8 mouse cellular contexts compared by ENCODE assay signal in genomic region chr17:45563216-45563615, GRCm38 (mm10). TPM values are rescaled to one million over a fixed set of nuclear protein-coding genes. Genes with fewer than 3 reads are reported as not detected.
DNase-seq lines count a peak whose midpoint lies in the region; ATAC-seq lines count a peak whose summit lies in the region.

No protein-coding gene starts in this region.

- WGBS in kidney, embryonic 16.5 days: 74% methylated on average over 12 of the region's 12 CpGs
- WGBS in hindbrain, embryonic 11.5 days: 82% methylated on average over 12 of the region's 12 CpGs
- 79% methylated on average over 12 of the region's 12 CpGs for WGBS in midbrain, embryonic 15.5 days

- no peak overlapping the region for H3K9ac ChIP-seq in kidney, embryonic 16.5 days (replicated peaks; ENCODE audit: low read length)
- no peak overlapping the region for H3K9ac ChIP-seq in hindbrain, embryonic 11.5 days (ENCODE audit: low read depth, low read length)
- no peak overlapping the region for H3K9ac ChIP-seq in midbrain, embryonic 15.5 days

- H3K9me3 ChIP-seq in kidney, embryonic 16.5 days (ENCODE audit: low read length): no peaks in the 10 kb centered on the region
- no peaks in the 10 kb centered on the region for H3K9me3 ChIP-seq in hindbrain, embryonic 11.5 days (ENCODE audit: control insufficient read depth, low read length)
- H3K9me3 ChIP-seq in midbrain, embryonic 15.5 days: no peaks in the 10 kb centered on the region

- H3K27ac ChIP-seq in kidney, embryonic 16.5 days (ENCODE audit: low read length): no peak overlapping the region
- 0 out of 2 replicates have a peak overlapping the region, but pooled peaks have one; percentile 80 for H3K27ac ChIP-seq in hindbrain, embryonic 11.5 days (ENCODE audit: low read depth, low read length)
- no peak overlapping the region for H3K27ac ChIP-seq in midbrain, embryonic 15.5 days

- no peak for ATAC-seq in kidney, embryonic 16.5 days (ENCODE audit: low FRiP score, low TSS enrichment)
- no peak for ATAC-seq in hindbrain, embryonic 11.5 days (ENCODE audit: low FRiP score)
- no peak for ATAC-seq in midbrain, embryonic 15.5 days (replicated peaks)

- H3K4me1 ChIP-seq in kidney, embryonic 16.5 days (ENCODE audit: insufficient read depth, low read length): peaks cover 20% of the 10 kb centered on the region
- peaks cover 3% of the 10 kb centered on the region; the same call in 1 of the 2 replicates for H3K4me1 ChIP-seq in hindbrain, embryonic 11.5 days (replicated peaks; ENCODE audit: control insufficient read depth, insufficient read depth, low read length)
- peaks cover 27% of the 10 kb centered on the region for H3K4me1 ChIP-seq in midbrain, embryonic 15.5 days

- H3K4me2 ChIP-seq in kidney, embryonic 16.5 days (replicated peaks; ENCODE audit: low read depth, low read length): no peak overlapping the region
- no peak overlapping the region for H3K4me2 ChIP-seq in hindbrain, embryonic 11.5 days (replicated peaks; ENCODE audit: low read depth, low read length)
- H3K4me2 ChIP-seq in midbrain, embryonic 15.5 days: peak overlapping the region; percentile 93

- H3K36me3 ChIP-seq in kidney, embryonic 16.5 days (ENCODE audit: insufficient read depth, low read length): peaks cover 18% of the 10 kb centered on the region
- no peaks in the 10 kb centered on the region for H3K36me3 ChIP-seq in hindbrain, embryonic 11.5 days (ENCODE audit: control insufficient read depth, insufficient read depth, low read length)
- peaks cover 21% of the 10 kb centered on the region for H3K36me3 ChIP-seq in midbrain, embryonic 15.5 days (replicated peaks)

- H3K27me3 ChIP-seq in kidney, embryonic 16.5 days (ENCODE audit: insufficient read depth, low read length): no peaks in the 10 kb centered on the region
- H3K27me3 ChIP-seq in hindbrain, embryonic 11.5 days (ENCODE audit: control insufficient read depth, insufficient read depth, low read length): no peaks in the 10 kb centered on the region
- no peaks in the 10 kb centered on the region for H3K27me3 ChIP-seq in midbrain, embryonic 15.5 days (replicated peaks)

- DNase-seq in adrenal gland, adult 2 months: peak; percentile 3
- DNase-seq in adrenal gland, postnatal 10 days: no peak
- DNase-seq in kidney, adult 18-20 months: no peak
- DNase-seq in hindbrain, embryonic 11.5 days (ENCODE audit: low spot score): no peak
- DNase-seq in left cerebral cortex, postnatal 25 days (ENCODE audit: low spot score in 2 of 2): no peak
- DNase-seq in layer of hippocampus, adult 9-11 months: no peak

- peak overlapping the region; percentile 80; the same call in 1 of the 2 replicates for H3K4me3 ChIP-seq in kidney, embryonic 16.5 days (ENCODE audit: low read length)
- no peak overlapping the region for H3K4me3 ChIP-seq in hindbrain, embryonic 11.5 days (ENCODE audit: low read depth, low read length)
- 0 out of 2 replicates have a peak overlapping the region, but pooled peaks have one; percentile 89 for H3K4me3 ChIP-seq in midbrain, embryonic 15.5 days

- intact Hi-C loops in left cerebral cortex, postnatal 25 days (cut with DNase I): no loop called here

RNA-seq across cellular contexts. Expression of gene Slc35b2, which starts 0.5 kb away (rescaled TPM):
- total RNA-seq in adrenal gland, adult 2 months (2021): 10 to 100 TPM; 43.6 to 59.7 TPM
- polyA plus RNA-seq in adrenal gland, adult 2 months (2012; rRNA removed): 167 and 198 TPM in 2 replicates
- total RNA-seq in adrenal gland, postnatal 10 days (2021): 10 to 100 TPM; 65.9 TPM
- polyA plus RNA-seq in kidney, embryonic 16.5 days (2015; fragmentation: Nextera tagmentation; extraction: Ambion mirVana): 159 and 170 TPM in 2 replicates
- 89.9 and 91.5 TPM in 2 replicates for polyA plus RNA-seq in hindbrain, embryonic 11.5 days (2014; fragmentation: Nextera tagmentation; extraction: Ambion mirVana)
- 85.5 and 93.4 TPM in 2 replicates for polyA plus RNA-seq in midbrain, embryonic 15.5 days (2015; fragmentation: Nextera tagmentation; extraction: Ambion mirVana)
- 10 to 100 TPM; 30.3 to 32.2 TPM for total RNA-seq in left cerebral cortex, postnatal 25 days (2021)

RNA-seq across cellular contexts. Expression of gene Nfkbie, which starts 7.7 kb away (rescaled TPM):
- 1 to 10 TPM; 3.0 to 5.6 TPM for total RNA-seq in adrenal gland, adult 2 months (2021)
- polyA plus RNA-seq in adrenal gland, adult 2 months (2012; rRNA removed): 5.2 and 6.4 TPM in 2 replicates
- 1 to 10 TPM; 4.4 to 6.2 TPM for total RNA-seq in adrenal gland, postnatal 10 days (2021)
- polyA plus RNA-seq in kidney, embryonic 16.5 days (2015; fragmentation: Nextera tagmentation; extraction: Ambion mirVana): 5.9 and 6.4 TPM in 2 replicates
- 5.6 and 9.0 TPM in 2 replicates for polyA plus RNA-seq in hindbrain, embryonic 11.5 days (2014; fragmentation: Nextera tagmentation; extraction: Ambion mirVana)
- 3.5 and 5.3 TPM in 2 replicates for polyA plus RNA-seq in midbrain, embryonic 15.5 days (2015; fragmentation: Nextera tagmentation; extraction: Ambion mirVana)
- total RNA-seq in left cerebral cortex, postnatal 25 days (2021): 1 to 10 TPM; 1.6 to 2.0 TPM

RNA-seq across cellular contexts. Expression of gene Hsp90ab1, which starts 9.9 kb away (rescaled TPM):
- total RNA-seq in adrenal gland, adult 2 months (2021): 1,000 to 10,000 TPM; 1,973 to 2,851 TPM
- polyA plus RNA-seq in adrenal gland, adult 2 months (2012; rRNA removed): 197 and 291 TPM in 2 replicates
- 1,000 to 10,000 TPM; 1,111 to 1,198 TPM for total RNA-seq in adrenal gland, postnatal 10 days (2021)
- polyA plus RNA-seq in kidney, embryonic 16.5 days (2015; fragmentation: Nextera tagmentation; extraction: Ambion mirVana): 1,922 and 2,030 TPM in 2 replicates
- 1,644 and 1,674 TPM in 2 replicates for polyA plus RNA-seq in hindbrain, embryonic 11.5 days (2014; fragmentation: Nextera tagmentation; extraction: Ambion mirVana)
- polyA plus RNA-seq in midbrain, embryonic 15.5 days (2015; fragmentation: Nextera tagmentation; extraction: Ambion mirVana): 1,488 and 1,537 TPM in 2 replicates
- 1,000 to 10,000 TPM; 1,565 to 1,601 TPM for total RNA-seq in left cerebral cortex, postnatal 25 days (2021)

RNA-seq across cellular contexts. Expression of gene Tmem151b, which starts 13.7 kb away (rescaled TPM):
- total RNA-seq in adrenal gland, adult 2 months (2021): under 1 TPM; 0.06 to 0.17 TPM
- 0.09 and 0.74 TPM in 2 replicates for polyA plus RNA-seq in adrenal gland, adult 2 months (2012; rRNA removed)
- 1 to 10 TPM; 1.2 to 3.1 TPM for total RNA-seq in adrenal gland, postnatal 10 days (2021)
- polyA plus RNA-seq in kidney, embryonic 16.5 days (2015; fragmentation: Nextera tagmentation; extraction: Ambion mirVana): 3.5 and 3.8 TPM in 2 replicates
- 4.7 and 5.6 TPM in 2 replicates for polyA plus RNA-seq in hindbrain, embryonic 11.5 days (2014; fragmentation: Nextera tagmentation; extraction: Ambion mirVana)
- 32.1 and 33.9 TPM in 2 replicates for polyA plus RNA-seq in midbrain, embryonic 15.5 days (2015; fragmentation: Nextera tagmentation; extraction: Ambion mirVana)
- total RNA-seq in left cerebral cortex, postnatal 25 days (2021): 100 to 1,000 TPM; 118 to 128 TPM

RNA-seq across cellular contexts. Expression of gene Slc29a1, which starts 36.2 kb away (rescaled TPM):
- 100 to 1,000 TPM; 104 to 197 TPM for total RNA-seq in adrenal gland, adult 2 months (2021)
- 288 and 410 TPM in 2 replicates for polyA plus RNA-seq in adrenal gland, adult 2 months (2012; rRNA removed)
- total RNA-seq in adrenal gland, postnatal 10 days (2021): 100 to 1,000 TPM; 130 to 145 TPM
- polyA plus RNA-seq in kidney, embryonic 16.5 days (2015; fragmentation: Nextera tagmentation; extraction: Ambion mirVana): 107 and 116 TPM in 2 replicates
- polyA plus RNA-seq in hindbrain, embryonic 11.5 days (2014; fragmentation: Nextera tagmentation; extraction: Ambion mirVana): 48.0 and 50.8 TPM in 2 replicates
- 30.7 and 33.0 TPM in 2 replicates for polyA plus RNA-seq in midbrain, embryonic 15.5 days (2015; fragmentation: Nextera tagmentation; extraction: Ambion mirVana)
- total RNA-seq in left cerebral cortex, postnatal 25 days (2021): 10 to 100 TPM; 16.8 to 18.8 TPM
